Mouse (Mus musculus) MEL (cell line): ENCODE measurements at regions not wholly inside any gene's neighbourhood (a gene's known extent, or its start where the extent isn't known, plus 50 kb on each side); places are given as distances from the start of the nearest gene placed in this dataset.

Source experiments
- CTCF ChIP-seq, 3 experiments: IDR thresholded peaks in 2 of 3; conservative IDR thresholded peaks in 1 of 3; 2 replicates each; pipeline ENCODE4 v1.5.1; 2011 to 2012; ENCODE audit warnings: low read length in 3 of 3, low read depth in 2 of 3, mild to moderate bottlenecking in 2 of 3, improper control_type of control experiment in 1 of 3, inconsistent platforms in 1 of 3, mixed read lengths in 1 of 3, moderate library complexity in 1 of 3; ENCODE audit not compliant: control insufficient read depth in 1 of 3, insufficient read depth in 1 of 3, poor library complexity in 1 of 3, severe bottlenecking in 1 of 3
- EP300 ChIP-seq, 2 experiments: IDR thresholded peaks; 2 replicates each; pipeline ENCODE4 v1.6.1; 2011; ENCODE audit warnings: improper control_type of control experiment in 2 of 2, low read length in 2 of 2, low read depth in 1 of 2, mild to moderate bottlenecking in 1 of 2
- ETS1 ChIP-seq: IDR thresholded peaks from 2 replicates; pipeline ENCODE4 v1.6.1; 2012; ENCODE audit warnings: low read depth, mild to moderate bottlenecking, inconsistent platforms, low read length, improper control_type of control experiment, moderate library complexity
- GATA1 ChIP-seq: IDR thresholded peaks from 2 replicates; pipeline ENCODE4 v1.6.1; 2011; ENCODE audit warnings: low read depth, low read length, improper control_type of control experiment
- POLR2A ChIP-seq, 2 experiments: IDR thresholded peaks; 2 replicates each; pipeline ENCODE4 v1.6.1; 2011 to 2012; ENCODE audit warnings: low read length in 2 of 2, mild to moderate bottlenecking in 2 of 2, control low read depth in 1 of 2, improper control_type of control experiment in 1 of 2, low read depth in 1 of 2, moderate library complexity in 1 of 2; ENCODE audit not compliant: control insufficient read depth in 1 of 2, insufficient read depth in 1 of 2, poor library complexity in 1 of 2
- SIN3A ChIP-seq: IDR thresholded peaks from 2 replicates; pipeline ENCODE4 v1.6.1; 2012; ENCODE audit warnings: low read length, improper control_type of control experiment, inconsistent platforms
- USF2 ChIP-seq, 2 experiments: IDR thresholded peaks; 2 replicates each; pipeline ENCODE4 v1.6.1; 2011 to 2012; ENCODE audit warnings: improper control_type of control experiment in 2 of 2, low read length in 2 of 2, borderline replicate concordance in 1 of 2, inconsistent platforms in 1 of 2, low read depth in 1 of 2, mild to moderate bottlenecking in 1 of 2; ENCODE audit not compliant: insufficient read depth in 1 of 2

DNA sequence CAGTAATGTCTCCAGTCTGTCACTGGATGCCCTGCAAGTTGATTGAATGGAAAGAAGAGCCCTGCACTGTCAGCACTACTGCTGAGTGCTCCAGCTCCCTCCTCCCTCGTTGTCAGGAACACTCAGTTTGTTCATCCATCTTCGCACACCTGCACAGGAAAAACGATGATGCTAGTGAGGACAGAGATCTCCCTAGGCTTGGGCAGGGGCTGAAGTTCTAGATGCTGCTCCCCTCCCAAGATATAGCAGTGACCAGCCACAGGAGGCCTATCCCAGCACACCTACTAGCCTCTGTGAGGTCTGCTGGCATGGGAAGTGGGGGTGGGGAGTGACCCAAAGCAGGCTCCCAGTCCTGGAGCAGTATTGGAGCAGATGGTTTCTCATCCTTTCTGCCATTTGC lies 305.8 kb downstream of the Wdr11 start:
- TF ChIP-seq CTCF (IDR thresholded peaks at IDR 0.05 in 2 of 3, conservative IDR thresholded peaks at IDR 0.05 in 1 of 3; ENCODE audit: control insufficient read depth in 1 of 3, insufficient read depth in 1 of 3, low read depth in 2 of 3, low read length in 3 of 3, poor library complexity in 1 of 3, severe bottlenecking in 1 of 3) (no peak), GATA1 (no peak), EP300 (IDR thresholded peaks at IDR 0.05; ENCODE audit: low read depth in 1 of 2, low read length in 2 of 2) (no peak), USF2 (IDR thresholded peaks at IDR 0.05; ENCODE audit: borderline replicate concordance in 1 of 2, insufficient read depth in 1 of 2, low read depth in 1 of 2, low read length in 2 of 2) (no peak), SIN3A (no peak), ETS1 (no peak), POLR2A (IDR thresholded peaks at IDR 0.05; ENCODE audit: control insufficient read depth in 1 of 2, insufficient read depth in 1 of 2, low read depth in 1 of 2, low read length in 2 of 2, poor library complexity in 1 of 2) (no peak)
